In the genomic region with DNA sequence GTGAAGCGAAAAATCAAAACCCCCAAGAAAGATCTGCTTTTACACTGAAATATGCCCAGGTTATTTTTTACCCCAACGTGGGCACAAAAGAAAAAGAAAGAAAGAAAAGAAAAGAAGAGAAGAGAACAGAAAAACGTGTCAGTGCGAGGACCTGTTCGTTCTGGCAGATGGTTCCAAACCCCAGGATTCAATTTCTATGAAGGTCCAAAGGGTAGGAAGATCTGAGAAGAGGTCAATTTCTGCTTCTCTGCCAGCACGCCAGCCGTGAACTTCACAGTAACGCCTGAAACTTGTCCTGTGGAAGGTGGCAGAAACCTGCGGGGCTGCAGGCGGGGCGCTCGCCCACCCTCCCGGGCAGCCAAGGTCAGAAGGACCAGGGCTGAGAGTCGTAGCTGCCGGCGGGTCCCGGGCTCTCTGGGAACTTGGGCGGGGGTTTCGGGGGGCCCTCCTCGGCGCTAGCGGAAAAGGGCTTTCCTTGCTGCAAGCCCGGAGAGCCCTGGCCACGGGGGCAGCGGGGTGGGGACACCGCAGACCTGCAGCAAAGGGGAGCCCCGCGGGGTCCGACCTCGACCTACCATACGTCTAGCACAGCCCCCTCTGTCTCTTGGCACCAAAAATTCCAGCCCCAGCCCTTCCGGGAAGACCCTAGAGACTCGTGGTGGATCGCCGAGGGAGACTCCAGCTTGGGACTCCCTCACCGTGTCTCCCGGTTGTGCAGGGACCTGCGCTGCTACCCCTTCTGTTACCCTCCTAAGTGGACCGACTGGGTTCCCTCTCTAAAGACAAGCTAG, we compare ENCODE assay signal across 8 mouse cellular contexts. TPM values are rescaled to one million over a fixed set of nuclear protein-coding genes. Genes with fewer than 3 reads are reported as not detected.
DNase-seq lines count a peak whose midpoint lies in the region; ATAC-seq and TF ChIP-seq lines count a peak whose summit lies in the region.

No protein-coding gene starts in this region.

- WGBS in cerebellum, adult 2 months, result 11% methylated on average over 39 of the region's 39 CpGs
- WGBS in spleen, adult 2 months, result 25% methylated on average over 39 of the region's 39 CpGs
- WGBS in forebrain, embryonic 16.5 days, result 24% methylated on average over 38 of the region's 39 CpGs
- WGBS in midbrain, embryonic 10.5 days, result 21% methylated on average over 39 of the region's 39 CpGs

- H3K27ac ChIP-seq in cerebellum, adult 2 months (ENCODE audit: insufficient read depth, low read length), result peak overlapping the region; percentile 54
- peak overlapping the region; percentile 37; the same call in 1 of the 2 replicates for H3K27ac ChIP-seq in spleen, adult 2 months (ENCODE audit: insufficient read depth, low read length)
- peak overlapping the region; percentile 86 for H3K27ac ChIP-seq in forebrain, embryonic 16.5 days (ENCODE audit: low read length)
- peak overlapping the region; percentile 83 for H3K27ac ChIP-seq in left cerebral cortex, adult 2 months
- peak overlapping the region; percentile 87 for H3K27ac ChIP-seq in midbrain, embryonic 10.5 days (replicated peaks)

- 0 out of 2 replicates have a peak, but pooled peaks cover 2% of the 10 kb centered on the region for H3K4me1 ChIP-seq in cerebellum, adult 2 months (ENCODE audit: control insufficient read depth, insufficient read depth, low read length)
- H3K4me1 ChIP-seq in spleen, adult 2 months (ENCODE audit: control insufficient read depth, insufficient read depth, insufficient read length), result no peaks in the 10 kb centered on the region
- H3K4me1 ChIP-seq in forebrain, embryonic 16.5 days (replicated peaks; ENCODE audit: control insufficient read depth, insufficient read depth, low read length), result no peaks in the 10 kb centered on the region
- peaks cover 26% of the 10 kb centered on the region for H3K4me1 ChIP-seq in midbrain, embryonic 10.5 days

- no peaks in the 10 kb centered on the region for H3K36me3 ChIP-seq in spleen, adult 2 months (ENCODE audit: control insufficient read depth, insufficient read depth, low read length)
- no peaks in the 10 kb centered on the region for H3K36me3 ChIP-seq in forebrain, embryonic 16.5 days (ENCODE audit: control insufficient read depth, insufficient read depth)
- H3K36me3 ChIP-seq in midbrain, embryonic 10.5 days, result 0 out of 2 replicates have a peak, but pooled peaks cover 3% of the 10 kb centered on the region

- H3K4me3 ChIP-seq in cerebellum, adult 2 months (replicated peaks; ENCODE audit: insufficient read depth, low read depth, low read length), result peak overlapping the region; percentile 92
- H3K4me3 ChIP-seq in spleen, adult 2 months (ENCODE audit: extremely low read depth, insufficient read depth, insufficient read length), result peak overlapping the region; percentile 72
- peak overlapping the region; percentile 65 for H3K4me3 ChIP-seq in forebrain, embryonic 16.5 days (replicated peaks; ENCODE audit: low read length)
- H3K4me3 ChIP-seq in left cerebral cortex, adult 2 months, result peak overlapping the region; percentile 67
- H3K4me3 ChIP-seq in midbrain, embryonic 10.5 days, result peak overlapping the region; percentile 68

- H3K27me3 ChIP-seq in cerebellum, adult 2 months (ENCODE audit: control insufficient read depth, insufficient read depth, low read length), result no peaks in the 10 kb centered on the region
- H3K27me3 ChIP-seq in spleen, adult 2 months (ENCODE audit: control insufficient read depth, insufficient read depth, low read length), result no peaks in the 10 kb centered on the region
- H3K27me3 ChIP-seq in forebrain, embryonic 16.5 days (replicated peaks; ENCODE audit: control insufficient read depth, insufficient read depth, low read length), result no peaks in the 10 kb centered on the region; the same call in 1 of the 2 replicates
- peaks cover 84% of the 10 kb centered on the region for H3K27me3 ChIP-seq in midbrain, embryonic 10.5 days (ENCODE audit: low read depth, poor library complexity, severe bottlenecking)

- H3K4me2 ChIP-seq in forebrain, embryonic 16.5 days (ENCODE audit: low read length), result peak overlapping the region; percentile 47

- intact Hi-C loops in left cerebral cortex, adult 2 months (cut with DNase I), result loop anchor here (10.0 kb wide), 3 partner anchors 229 to 489 kb away; a partner anchor contains a TSS

- TF ChIP-seq POLR2A in cerebellum, adult 2 months (IDR thresholded peaks at IDR 0.05; ENCODE audit: borderline replicate concordance, insufficient read depth, low read length), result no peak
- no peak for TF ChIP-seq POLR2A in spleen, adult 2 months (IDR thresholded peaks at IDR 0.05; ENCODE audit: low read depth, low read length)

- no peak for TF ChIP-seq CTCF in cerebellum, adult 2 months (IDR thresholded peaks at IDR 0.05; ENCODE audit: borderline replicate concordance, insufficient read depth, low read depth, low read length)
- no peak for TF ChIP-seq CTCF in spleen, adult 2 months (IDR thresholded peaks at IDR 0.05; ENCODE audit: extremely low read depth, insufficient read depth, insufficient read length, insufficient replicate concordance)
- no peak for TF ChIP-seq CTCF in left cerebral cortex, adult 2 months (IDR thresholded peaks at IDR 0.05)

- H3K9ac ChIP-seq in forebrain, embryonic 16.5 days (replicated peaks; ENCODE audit: low read depth, low read length), result peak overlapping the region; percentile 66

- H3K9me3 ChIP-seq in forebrain, embryonic 16.5 days (ENCODE audit: control insufficient read depth, low read length), result no peaks in the 10 kb centered on the region
- no peaks in the 10 kb centered on the region for H3K9me3 ChIP-seq in midbrain, embryonic 10.5 days (replicated peaks)

- DNase-seq in cerebellum, adult 2 months, result peak in 1 of 2 experiments; percentile 37
- no peak for DNase-seq in cerebellum, adult 8-10 months
- DNase-seq in spleen, adult 2 months (ENCODE audit: low read depth in 1 of 2, low spot score in 2 of 2), result peak in 1 of 2 experiments; percentile 12
- DNase-seq in spleen, postnatal 10 days (ENCODE audit: low spot score in 2 of 2), result no peak
- DNase-seq in left cerebral cortex, adult 2 months (ENCODE audit: extremely low spot score in 1 of 2, low spot score in 2 of 2), result peak; percentile 17 to 23
- no peak for DNase-seq in midbrain, embryonic 10.5 days (ENCODE audit: low spot score)
- DNase-seq in retina, embryonic 14.5 days (ENCODE audit: low spot score), result no peak

- peak; percentile 60 for ATAC-seq in forebrain, embryonic 16.5 days

RNA-seq across cellular contexts. Expression of a gene that starts 0.6 kb away (rescaled TPM):
- polyA plus RNA-seq in cerebellum, adult 2 months (2012; rRNA removed), result 13.5 and 15.7 TPM in 2 replicates
- polyA plus RNA-seq in spleen, adult 2 months (2012; rRNA removed), result 0.23 and 0.53 TPM in 2 replicates
- polyA plus RNA-seq in forebrain, embryonic 16.5 days (2015; fragmentation: Nextera tagmentation; extraction: Ambion mirVana), result 7.4 and 8.6 TPM in 2 replicates
- total RNA-seq in left cerebral cortex, adult 2 months (2021), result 100 to 1,000 TPM; 148 to 159 TPM
- 2.9 and 3.6 TPM in 2 replicates for polyA plus RNA-seq in midbrain, embryonic 10.5 days (2016; fragmentation: Nextera tagmentation; extraction: Ambion mirVana)

Comparison
In these comparisons a context has a peak if more than half of its experiments do, and no peak if none do; other contexts are left out.
1. DNase-seq: peak in left cerebral cortex, adult 2 months (2 of 2); none in cerebellum, adult 8-10 months (single experiment), spleen, postnatal 10 days (0 of 2), midbrain, embryonic 10.5 days (single experiment) and retina, embryonic 14.5 days (single experiment).
2. H3K27ac ChIP-seq: peak in every context shown above with its lines; median percentile 87 in midbrain, embryonic 10.5 days; 86 in forebrain, embryonic 16.5 days; 83 in left cerebral cortex, adult 2 months; 54 in cerebellum, adult 2 months; 37 in spleen, adult 2 months.
3. Peak in every context shown above with its lines, with median percentiles within 50 percentile points of each other: H3K4me3 ChIP-seq.